Mouse (Mus musculus) G1E (cell line): ENCODE results near the gene Slc9a9. TPM values are rescaled to one million over a fixed set of nuclear protein-coding genes. Genes with fewer than 3 reads are reported as not detected.

Source experiments
- ATAC-seq: 2 replicates; pipeline ENCODE4 v1.8.0; 2016; ENCODE audit warnings: mild to moderate bottlenecking; ENCODE audit not compliant: insufficient number of reproducible peaks, poor library complexity, low FRiP score, severe bottlenecking; ENCODE audit errors: extremely low read depth
- DNase-seq: peaks from one replicate; pipeline ENCODE4 v3.0.0; 2012; ENCODE audit warnings: low spot score
- H3K27me3 ChIP-seq: 2 replicates; pipeline ENCODE4 v1.6.1; 2012; ENCODE audit warnings: mild to moderate bottlenecking, low read length, inconsistent platforms; ENCODE audit not compliant: insufficient read depth
- H3K36me3 ChIP-seq: replicated peaks from 2 replicates; pipeline ENCODE3; 2012; ENCODE audit warnings: mild to moderate bottlenecking, inconsistent platforms
- H3K4me1 ChIP-seq: 2 replicates; pipeline ENCODE4 v1.6.1; 2012; ENCODE audit warnings: low read depth, low read length, inconsistent platforms, mixed read lengths; ENCODE audit not compliant: insufficient read depth
- H3K4me3 ChIP-seq: 2 replicates; pipeline ENCODE4 v1.5.1; 2012; ENCODE audit warnings: low read depth, mild to moderate bottlenecking, inconsistent platforms, low read length, moderate library complexity, mixed read lengths
- H3K9me3 ChIP-seq: replicated peaks from 2 replicates; pipeline ENCODE4 v1.6.1; 2012; ENCODE audit warnings: inconsistent platforms
- CTCF ChIP-seq: IDR thresholded peaks from 2 replicates; pipeline ENCODE4 v1.5.1; 2012; ENCODE audit warnings: low read depth, low read length, inconsistent platforms, mixed read lengths
- GATA1 ChIP-seq: IDR thresholded peaks from 2 replicates; pipeline ENCODE4 v1.6.1; 2012; ENCODE audit warnings: borderline replicate concordance, low read length, inconsistent platforms, mixed read lengths
- GATA2 ChIP-seq: IDR thresholded peaks from 2 replicates; pipeline ENCODE4 v1.6.1; 2012; ENCODE audit warnings: low read depth, low read length, inconsistent platforms, borderline replicate concordance
- POLR2AphosphoS5 ChIP-seq: IDR thresholded peaks from 2 replicates; pipeline ENCODE4 v1.6.1; 2012; ENCODE audit warnings: low read depth, low read length, inconsistent platforms; ENCODE audit not compliant: insufficient replicate concordance
- TAL1 ChIP-seq: conservative IDR thresholded peaks from 2 replicates; pipeline ENCODE4 v1.6.1; 2012; ENCODE audit warnings: low read depth, low read length, inconsistent platforms, mixed read lengths
- polyA plus RNA-seq: library from polyadenylated mRNA; stranded (reverse); fragments of >175 nt; gene quantifications from 2 replicates; pipeline ENCODE4 v1.2.3, GENCODE M21; 2012
- total RNA-seq, 2 experiments: library from RNA; stranded (forward) in 1 of 2; stranded (reverse) in 1 of 2; fragments of 200-1000 nt in 1 of 2; fragments of >200 nt in 1 of 2; fragmentation: Nextera tagmentation in 1 of 2; gene quantifications; 2 replicates each; pipeline ENCODE4 v1.2.3; 2014 to 2017

Slc9a9 gene
- total and polyA plus RNA-seq, 3 experiments = 0.11 TPM; not detected in 2

- DNase-seq = no peak
- TF ChIP-seq GATA2 (no peak), GATA1 (no peak)
- H3K4me1 ChIP-seq = no peaks in the 10 kb centered on the region
Observed at GRCm38 (mm10) chr9:94748503-94748902, 78.8 kb downstream of the Slc9a9 start.

GRCm38 (mm10) chr9:94750187-94750586 lies 80.5 kb downstream of the Slc9a9 start:
- H3K36me3 ChIP-seq = no peaks in the 10 kb centered on the region
- no peak for ATAC-seq
- H3K9me3 ChIP-seq = peaks cover 29% of the 10 kb centered on the region
- H3K27me3 ChIP-seq = no peaks in the 10 kb centered on the region
- no peak overlapping the region for H3K4me3 ChIP-seq
- H3K4me1 ChIP-seq = no peaks in the 10 kb centered on the region
- TF ChIP-seq TAL1 = no peak
- no peak for TF ChIP-seq GATA2
- TF ChIP-seq GATA1 = no peak
- TF ChIP-seq CTCF = no peak
- TF ChIP-seq POLR2AphosphoS5 = no peak
- no peak for DNase-seq

More at GRCm38 (mm10) chr9:94748503-94748902, 78.8 kb downstream of the Slc9a9 start:
- H3K4me3 ChIP-seq = no peak overlapping the region
- H3K27me3 ChIP-seq = no peaks in the 10 kb centered on the region
- no peaks in the 10 kb centered on the region for H3K36me3 ChIP-seq
- no peak for ATAC-seq
- H3K9me3 ChIP-seq = peaks cover 24% of the 10 kb centered on the region

GRCm38 (mm10) chr9:94750935-94751637 lies 81.4 kb downstream of the Slc9a9 start:
- H3K27me3 ChIP-seq = no peaks in the 10 kb centered on the region
- H3K9me3 ChIP-seq = peaks cover 29% of the 10 kb centered on the region
- TF ChIP-seq POLR2AphosphoS5 (no peak), CTCF (no peak), GATA2 (no peak), GATA1 (no peak), TAL1 (no peak)
- H3K36me3 ChIP-seq = no peaks in the 10 kb centered on the region
- DNase-seq (no peak), ATAC-seq (no peak)
- H3K4me1 ChIP-seq = no peaks in the 10 kb centered on the region
- no peak overlapping the region for H3K4me3 ChIP-seq

GRCm38 (mm10) chr9:94751638-94752021 lies 81.9 kb downstream of the Slc9a9 start:
- H3K4me1 ChIP-seq = no peaks in the 10 kb centered on the region
- no peaks in the 10 kb centered on the region for H3K36me3 ChIP-seq
- DNase-seq (no peak), ATAC-seq (no peak)
- no peak overlapping the region for H3K4me3 ChIP-seq
- TF ChIP-seq GATA1 = no peak
- no peak for TF ChIP-seq TAL1
- no peak for TF ChIP-seq CTCF
- no peak for TF ChIP-seq GATA2
- TF ChIP-seq POLR2AphosphoS5 = no peak
- H3K27me3 ChIP-seq = no peaks in the 10 kb centered on the region
- peaks cover 29% of the 10 kb centered on the region for H3K9me3 ChIP-seq

GRCm38 (mm10) chr9:94752121-94752520 lies 82.4 kb downstream of the Slc9a9 start:
- DNase-seq (no peak), ATAC-seq (no peak)
- H3K4me3 ChIP-seq = no peak overlapping the region
- TF ChIP-seq CTCF (no peak), POLR2AphosphoS5 (no peak), GATA2 (no peak)
- no peaks in the 10 kb centered on the region for H3K4me1 ChIP-seq
- peaks cover 29% of the 10 kb centered on the region for H3K9me3 ChIP-seq
- no peaks in the 10 kb centered on the region for H3K36me3 ChIP-seq
- no peaks in the 10 kb centered on the region for H3K27me3 ChIP-seq

GRCm38 (mm10) chr9:94759904-94760303 lies 90.2 kb downstream of the Slc9a9 start:
- TF ChIP-seq GATA1 (no peak), POLR2AphosphoS5 (no peak), TAL1 (no peak), GATA2 (no peak), CTCF (no peak)
- H3K4me1 ChIP-seq = no peaks in the 10 kb centered on the region
- no peaks in the 10 kb centered on the region for H3K36me3 ChIP-seq
- H3K9me3 ChIP-seq = peaks cover 8% of the 10 kb centered on the region
- no peak overlapping the region for H3K4me3 ChIP-seq
- H3K27me3 ChIP-seq = no peaks in the 10 kb centered on the region
- no peak for DNase-seq
- no peak for ATAC-seq

- Histone ChIP-seq H3K4me3 (no peak overlapping the region), H3K36me3 (no peaks in the 10 kb centered on the region), H3K9me3 (peaks cover 11% of the 10 kb centered on the region), H3K4me1 (no peaks in the 10 kb centered on the region), H3K27me3 (no peaks in the 10 kb centered on the region)
- DNase-seq = no peak
- ATAC-seq = no peak
- TF ChIP-seq GATA1 (no peak), TAL1 (no peak), GATA2 (no peak), CTCF (no peak)
Observed at GRCm38 (mm10) chr9:94768114-94768513, 98.4 kb downstream of the Slc9a9 start.
